Mouse (Mus musculus) thymus, adult 2 months (tissue): ENCODE results near the gene Stxbp2.

Experiments used
- CTCF ChIP-seq: fragments of 200-500 bp; IDR thresholded peaks from 2 replicates; pipeline ENCODE4 v1.5.1; 2012; ENCODE audit warnings: mild to moderate bottlenecking, control low read depth, low read length, moderate library complexity, borderline replicate concordance; ENCODE audit not compliant: control insufficient read depth, poor library complexity, insufficient read depth; ENCODE audit errors: extremely low read depth
- POLR2A ChIP-seq: fragments of 200-500 bp; IDR thresholded peaks from 2 replicates; pipeline ENCODE4 v1.6.1; 2012; ENCODE audit warnings: mild to moderate bottlenecking, low read length, control low read depth, moderate library complexity; ENCODE audit not compliant: control insufficient read depth, poor library complexity, insufficient read depth; ENCODE audit errors: extremely low read depth

GRCm38 (mm10) chr8:3588258-3588633, 42.5 kb upstream of the Stxbp2 start:
- TF ChIP-seq CTCF (no peak), POLR2A (no peak)
